Mouse (Mus musculus) brain, embryonic 14.5 days (tissue): ENCODE measurements around the gene Dcaf12.

Source experiments
- CTCF ChIP-seq: fragments of 200-500 bp; IDR thresholded peaks from 2 replicates; pipeline ENCODE4 v1.5.1; 2012; ENCODE audit warnings: inconsistent platforms, mild to moderate bottlenecking, moderate library complexity, borderline replicate concordance; ENCODE audit not compliant: insufficient read depth, insufficient read length; ENCODE audit errors: extremely low read depth
- POLR2A ChIP-seq: fragments of 200-500 bp; IDR thresholded peaks from 2 replicates; pipeline ENCODE4 v1.6.1; 2012; ENCODE audit warnings: mild to moderate bottlenecking, inconsistent platforms, borderline replicate concordance; ENCODE audit not compliant: poor library complexity, insufficient read depth, insufficient read length, severe bottlenecking; ENCODE audit errors: extremely low read depth

GRCm38 (mm10) chr4:41298976-41299375 lies 15.7 kb downstream of the Dcaf12 start:
- no peak for TF ChIP-seq CTCF
- TF ChIP-seq POLR2A, result no peak
